ENCODE assay signal across 15 mouse cellular contexts in genomic region chr3:60483305-60483704, GRCm38 (mm10).
"Had no signal": no experiment of that assay in that cellular context is flagged by ENCODE, and none has a peak within 500 bp of the region (broad histone marks: within the 10 kb centered on the region; RNA-seq: fewer than 3 reads in every experiment).

No protein-coding gene starts in this region.

- DNase-seq: kidney, postnatal 14 days; lung, adult 2 months; lung, postnatal 36 days; midbrain, embryonic 14.5 days; right cerebral cortex, adult 18-20 months; right cerebral cortex, postnatal 25 days; thymus, postnatal 36 days had no signal

- H3K4me3 ChIP-seq: kidney, embryonic 15.5 days; left cerebral cortex, adult 2 months; limb, embryonic 15.5 days; midbrain, embryonic 10.5 days; myocyte; neural tube, embryonic 12.5 days had no signal

- H3K4me1 ChIP-seq: kidney, embryonic 15.5 days; midbrain, embryonic 10.5 days; neural tube, embryonic 12.5 days had no signal

- H3K9ac ChIP-seq: kidney, embryonic 15.5 days; limb, embryonic 15.5 days; neural tube, embryonic 12.5 days had no signal

- H3K27ac ChIP-seq: kidney, embryonic 15.5 days; left cerebral cortex, adult 2 months; limb, embryonic 15.5 days; midbrain, embryonic 10.5 days; neural tube, embryonic 12.5 days had no signal

- H3K36me3 ChIP-seq: kidney, embryonic 15.5 days; limb, embryonic 15.5 days; midbrain, embryonic 10.5 days; neural tube, embryonic 12.5 days had no signal

- H3K9me3 ChIP-seq: kidney, embryonic 15.5 days; limb, embryonic 15.5 days; midbrain, embryonic 10.5 days; neural tube, embryonic 12.5 days had no signal

- H3K4me2 ChIP-seq: kidney, embryonic 15.5 days; limb, embryonic 15.5 days; neural tube, embryonic 12.5 days had no signal

- ATAC-seq: intestine, embryonic 16.5 days; lung, postnatal 0 days had no signal

- H3K27me3 ChIP-seq: kidney, embryonic 15.5 days; limb, embryonic 15.5 days; neural tube, embryonic 12.5 days had no signal
